9 mouse cellular contexts compared by ENCODE assay signal in the genomic region with DNA sequence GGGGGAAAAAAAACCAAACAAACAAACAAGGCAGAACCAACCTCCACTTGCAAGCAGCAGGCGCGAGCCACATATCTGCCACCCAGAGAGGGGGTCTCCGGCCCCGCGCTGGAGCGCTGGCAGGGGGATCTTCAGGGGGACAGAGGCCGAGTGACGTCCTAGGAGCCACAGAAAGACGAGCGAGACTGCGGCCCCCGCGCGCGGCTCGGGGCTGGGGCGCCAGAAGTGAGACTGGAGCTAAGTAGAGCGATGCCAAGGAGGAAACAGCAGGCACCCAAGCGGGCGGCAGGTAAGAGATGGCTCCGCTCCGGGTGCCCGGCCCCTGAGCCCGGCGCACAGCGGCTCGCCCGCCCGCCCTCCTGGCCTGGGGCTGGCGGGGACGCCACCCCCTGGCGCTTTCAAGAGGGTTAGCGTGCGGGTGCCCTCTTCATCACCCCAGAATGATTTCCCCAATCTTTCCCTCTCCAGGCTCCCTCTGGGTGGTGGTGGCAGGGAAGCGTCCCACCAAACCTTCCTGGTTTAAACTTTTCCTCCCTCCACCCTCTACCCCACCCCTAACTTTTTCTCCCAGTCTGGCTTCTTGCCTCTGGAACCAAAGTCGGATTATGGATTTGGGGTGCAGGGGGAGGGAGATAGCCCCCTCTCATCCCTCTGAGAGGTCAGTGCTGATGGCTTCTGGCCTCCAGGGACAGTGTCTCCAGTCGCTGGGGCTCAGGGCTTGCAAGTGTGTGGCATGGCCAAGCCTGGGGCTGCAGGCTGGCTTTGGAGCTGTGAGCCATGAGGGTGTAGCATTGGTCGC. TPM values are rescaled to one million over a fixed set of nuclear protein-coding genes. Genes with fewer than 3 reads are reported as not detected.
A peak's percentile ranks its signal among the peaks of the same experiment; 100 is the strongest.
DNase-seq lines count a peak whose midpoint lies in the region; ATAC-seq and TF ChIP-seq lines count a peak whose summit lies in the region.
"Had no signal": no experiment of that assay in that cellular context is flagged by ENCODE, and none has a peak within 500 bp of the region (broad histone marks: within the 10 kb centered on the region; RNA-seq: fewer than 3 reads in every experiment).

No protein-coding gene starts in this region.

- under 1% methylated on average over 38 of the region's 38 CpGs for WGBS in hindbrain, embryonic 15.5 days
- WGBS in liver, embryonic 14.5 days (ENCODE audit: insufficient replicate concordance): 1% methylated on average over 28 of the region's 38 CpGs

- TF ChIP-seq CTCF in layer of hippocampus, adult 2 months (conservative IDR thresholded peaks at IDR 0.05): no peak
- no peak for TF ChIP-seq CTCF in liver, embryonic 14.5 days (IDR thresholded peaks at IDR 0.05; ENCODE audit: low read depth)

- H3K4me2 ChIP-seq in hindbrain, embryonic 15.5 days: peak overlapping the region; percentile 93
- peak overlapping the region; percentile 53 for H3K4me2 ChIP-seq in liver, embryonic 14.5 days (ENCODE audit: low read depth)

- no peak for DNase-seq in layer of hippocampus, adult 2 months (ENCODE audit: low spot score in 2 of 2)
- no peak for DNase-seq in layer of hippocampus, adult 18-20 months (ENCODE audit: low spot score in 2 of 2)
- DNase-seq in adrenal gland, postnatal 36 days: peak; percentile 37 to 54
- DNase-seq in gastrocnemius, postnatal 10 days: peak; percentile 39
- DNase-seq in liver, embryonic 14.5 days (ENCODE audit: low read depth in 3 of 3, low spot score in 3 of 3): no peak
- DNase-seq in ovary, postnatal 14 days (ENCODE audit: low spot score): peak; percentile 52
- no peak for DNase-seq in B cell, adult 2 months

- no peaks in the 10 kb centered on the region for H3K9me3 ChIP-seq in hindbrain, embryonic 15.5 days
- H3K9me3 ChIP-seq in liver, embryonic 14.5 days (ENCODE audit: control insufficient read depth, low read length): no peaks in the 10 kb centered on the region

- peak overlapping the region; percentile 66 for H3K27ac ChIP-seq in layer of hippocampus, adult 2 months
- H3K27ac ChIP-seq in hindbrain, embryonic 15.5 days (replicated peaks): peak overlapping the region; percentile 88
- H3K27ac ChIP-seq in liver, embryonic 14.5 days: no peak overlapping the region

- H3K36me3 ChIP-seq in hindbrain, embryonic 15.5 days: no peaks in the 10 kb centered on the region
- no peaks in the 10 kb centered on the region for H3K36me3 ChIP-seq in liver, embryonic 14.5 days (replicated peaks; ENCODE audit: control insufficient read depth, insufficient read depth, low read depth)

- H3K4me1 ChIP-seq in hindbrain, embryonic 15.5 days (replicated peaks): peaks cover 36% of the 10 kb centered on the region
- peaks cover 0 to 1% of the 10 kb centered on the region in 2 experiments; a peak in 2 of 4 replicates for H3K4me1 ChIP-seq in liver, embryonic 14.5 days (replicated peaks; ENCODE audit: control insufficient read depth in 2 of 2, insufficient read depth in 2 of 2, low read length in 1 of 2)

- H3K27me3 ChIP-seq in hindbrain, embryonic 15.5 days: no peaks in the 10 kb centered on the region
- no peaks in the 10 kb centered on the region for H3K27me3 ChIP-seq in liver, embryonic 14.5 days (ENCODE audit: control insufficient read depth, insufficient read depth, low read length)

- peak overlapping the region; percentile 58 for H3K4me3 ChIP-seq in layer of hippocampus, adult 2 months
- peak overlapping the region; percentile 77 for H3K4me3 ChIP-seq in hindbrain, embryonic 15.5 days
- H3K4me3 ChIP-seq in liver, embryonic 14.5 days (ENCODE audit: insufficient read depth in 1 of 2, low read depth in 2 of 2, low read length in 2 of 2): peak overlapping the region; percentile 52 to 55

- ATAC-seq in hindbrain, embryonic 15.5 days (ENCODE audit: low FRiP score, low read depth): peak; percentile 38
- ATAC-seq in liver, embryonic 14.5 days (ENCODE audit: insufficient read depth): no peak

- TF ChIP-seq EP300 in liver, embryonic 14.5 days (IDR thresholded peaks at IDR 0.05; ENCODE audit: low read depth): no peak

- peak overlapping the region; percentile 81 for H3K9ac ChIP-seq in hindbrain, embryonic 15.5 days
- H3K9ac ChIP-seq in liver, embryonic 14.5 days (replicated peaks): peak overlapping the region; percentile 42

RNA-seq across cellular contexts. Expression of a gene that starts 0.9 kb away (rescaled TPM):
- total RNA-seq in layer of hippocampus, adult 2 months (2021): 10 to 100 TPM; 25.1 to 33.5 TPM
- total RNA-seq in layer of hippocampus, adult 18-20 months (2021): 10 to 100 TPM; 29.3 to 44.3 TPM
- 10 to 100 TPM; 39.5 to 51.4 TPM for total RNA-seq in adrenal gland, postnatal 36 days (2021)
- total RNA-seq in gastrocnemius, postnatal 10 days (2021): 10 to 100 TPM; 22.4 to 24.8 TPM
- 30.2 and 36.3 TPM in 2 replicates for polyA plus RNA-seq in hindbrain, embryonic 15.5 days (2015; fragmentation: Nextera tagmentation; extraction: Ambion mirVana)
- polyA plus RNA-seq in liver, embryonic 14.5 days (2012; rRNA removed): 1.2 and 1.5 TPM in 2 replicates
- 0.43 and 0.53 TPM in 2 replicates for polyA plus RNA-seq in liver, embryonic 14.5 days (2014; fragmentation: Nextera tagmentation; extraction: Ambion mirVana)
- total RNA-seq: MEL had no signal

RNA-seq across cellular contexts. Expression of a gene that starts 46.1 kb away (rescaled TPM):
- total RNA-seq in layer of hippocampus, adult 2 months (2021): not detected
- total RNA-seq in layer of hippocampus, adult 18-20 months (2021): not detected
- total RNA-seq in adrenal gland, postnatal 36 days (2021): not detected
- total RNA-seq in gastrocnemius, postnatal 10 days (2021): not detected
- polyA plus RNA-seq in hindbrain, embryonic 15.5 days (2015; fragmentation: Nextera tagmentation; extraction: Ambion mirVana): not detected in 2 replicates
- polyA plus RNA-seq in liver, embryonic 14.5 days (2012; rRNA removed): not detected in 2 replicates
- not detected in 2 replicates for polyA plus RNA-seq in liver, embryonic 14.5 days (2014; fragmentation: Nextera tagmentation; extraction: Ambion mirVana)
- total RNA-seq: MEL had no signal

Comparison
In these comparisons a context has a peak if more than half of its experiments do, and no peak if none do; other contexts are left out.
1. DNase-seq: peak in adrenal gland, postnatal 36 days (2 of 2), gastrocnemius, postnatal 10 days (single experiment) and ovary, postnatal 14 days (single experiment); none in layer of hippocampus, adult 2 months (0 of 2), layer of hippocampus, adult 18-20 months (0 of 2), liver, embryonic 14.5 days (0 of 3) and B cell, adult 2 months (0 of 2).
2. Peak in every context shown above with its lines, with median percentiles within 50 percentile points of each other: H3K4me3 ChIP-seq.